Mouse (Mus musculus) myocyte (in vitro differentiated cells): Measurements from ENCODE around the gene Gpr18.

Experiments used
- CEBPB ChIP-seq: IDR thresholded peaks from 2 replicates; pipeline ENCODE4 v1.6.1; 2011; ENCODE audit warnings: mild to moderate bottlenecking, moderate library complexity; ENCODE audit not compliant: poor library complexity, insufficient read depth, severe bottlenecking
- E2F4 ChIP-seq: IDR thresholded peaks from one replicate; pipeline ENCODE4 v1.6.1; 2011; ENCODE audit warnings: mild to moderate bottlenecking, control low read depth, moderate library complexity; ENCODE audit not compliant: insufficient read depth
- MAX ChIP-seq: IDR thresholded peaks from one replicate; pipeline ENCODE4 v1.6.1; 2011; ENCODE audit warnings: low read depth, mild to moderate bottlenecking, control low read depth
- MYOD1 ChIP-seq, 3 experiments: IDR thresholded peaks; one replicate each; pipeline ENCODE4 v1.6.1; 2011; ENCODE audit warnings: control low read depth in 2 of 3, low read depth in 2 of 3, mild to moderate bottlenecking in 2 of 3, moderate library complexity in 1 of 3; ENCODE audit not compliant: insufficient read length in 2 of 3, control insufficient read depth in 1 of 3
- POLR2A ChIP-seq: IDR thresholded peaks from one replicate; pipeline ENCODE4 v1.6.1; 2011; ENCODE audit warnings: low read depth, mild to moderate bottlenecking, control low read depth, moderate library complexity; ENCODE audit not compliant: insufficient read length
- POLR2AphosphoS2 ChIP-seq: IDR thresholded peaks from one replicate; pipeline ENCODE4 v1.6.1; 2011; ENCODE audit warnings: low read depth, control low read depth; ENCODE audit not compliant: insufficient read length
- REST ChIP-seq: IDR thresholded peaks from one replicate; pipeline ENCODE4 v1.6.1; 2011; ENCODE audit warnings: mild to moderate bottlenecking, control low read depth, moderate library complexity; ENCODE audit not compliant: insufficient read depth, insufficient read length
- TCF12 ChIP-seq: IDR thresholded peaks from one replicate; pipeline ENCODE4 v1.6.1; 2011; ENCODE audit warnings: mild to moderate bottlenecking, control low read depth; ENCODE audit not compliant: poor library complexity, insufficient read depth, severe bottlenecking
- TCF3 ChIP-seq: IDR thresholded peaks from one replicate; pipeline ENCODE4 v1.6.1; 2011; ENCODE audit warnings: low read depth, control low read depth; ENCODE audit not compliant: insufficient read length
- USF1 ChIP-seq: IDR thresholded peaks from one replicate; pipeline ENCODE4 v1.6.1; 2011; ENCODE audit warnings: low read depth, mild to moderate bottlenecking, control low read depth, moderate library complexity

GRCm38 (mm10) chr14:121904754-121905153, 10.8 kb downstream of the Gpr18 start:
- no peak for TF ChIP-seq POLR2AphosphoS2
- TF ChIP-seq CEBPB = no peak
- peak; percentile 39 to 79 (median 39) for TF ChIP-seq MYOD1 (IDR thresholded peaks at IDR 0.05; ENCODE audit: control insufficient read depth in 1 of 3, insufficient read length in 2 of 3, low read depth in 2 of 3)
- no peak for TF ChIP-seq MAX
- TF ChIP-seq POLR2A = no peak
- TF ChIP-seq TCF3 = peak; percentile 5
- TF ChIP-seq TCF12 = no peak
- no peak for TF ChIP-seq USF1
- no peak for TF ChIP-seq REST
- no peak for TF ChIP-seq E2F4
